Mouse (Mus musculus) brain, embryonic 14.5 days (tissue): ENCODE measurements at regions not wholly inside any gene's neighbourhood (a gene's known extent, or its start where the extent isn't known, plus 50 kb on each side); places are given as distances from the start of the nearest gene placed in this dataset.

Experiments used
- CTCF ChIP-seq: fragments of 200-500 bp; IDR thresholded peaks from 2 replicates; pipeline ENCODE4 v1.5.1; 2012; ENCODE audit warnings: inconsistent platforms, mild to moderate bottlenecking, moderate library complexity, borderline replicate concordance; ENCODE audit not compliant: insufficient read depth, insufficient read length; ENCODE audit errors: extremely low read depth
- POLR2A ChIP-seq: fragments of 200-500 bp; IDR thresholded peaks from 2 replicates; pipeline ENCODE4 v1.6.1; 2012; ENCODE audit warnings: mild to moderate bottlenecking, inconsistent platforms, borderline replicate concordance; ENCODE audit not compliant: poor library complexity, insufficient read depth, insufficient read length, severe bottlenecking; ENCODE audit errors: extremely low read depth

GRCm38 (mm10) chr13:38780630-38781010, 121.8 kb upstream of the Eef1e1 start:
- TF ChIP-seq CTCF (no peak), POLR2A (no peak)
